Mouse (Mus musculus): Measurements from ENCODE around the gene Map4k4.
A peak's percentile ranks its signal among the peaks of the same experiment; 100 is the strongest.

GRCm38 (mm10) chr1:39990041-39990440, 89.3 kb downstream of the Map4k4 start:
- no peak for TF ChIP-seq CTCF (IDR thresholded peaks at IDR 0.05; ENCODE audit: extremely low read depth, insufficient read depth, low read length)
- TF ChIP-seq POLR2A (IDR thresholded peaks at IDR 0.05; ENCODE audit: extremely low read depth, insufficient read depth, low read length): 0 out of 2 replicates have a peak, but pooled peaks have one; percentile 37
